Mouse (Mus musculus): ENCODE measurements at regions not wholly inside any gene's neighbourhood (a gene's known extent, or its start where the extent isn't known, plus 50 kb on each side); places are given as distances from the start of the nearest gene placed in this dataset.

GRCm38 (mm10) chr15:7491091-7491490, 92.9 kb upstream of the Egflam start:
- H3K9me3 ChIP-seq (ENCODE audit: control insufficient read depth), result no peaks in the 10 kb centered on the region
- H3K27ac ChIP-seq (ENCODE audit: low read depth, low read length), result no peak overlapping the region
- H3K4me3 ChIP-seq (ENCODE audit: low read depth, low read length), result no peak overlapping the region
- H3K27me3 ChIP-seq (replicated peaks; ENCODE audit: control insufficient read depth, insufficient read depth, low read length), result no peaks in the 10 kb centered on the region
- TF ChIP-seq CTCF (IDR thresholded peaks at IDR 0.05; ENCODE audit: low read depth), result no peak
- H3K9ac ChIP-seq (ENCODE audit: low read depth, low read length), result no peak overlapping the region
- H3K36me3 ChIP-seq (ENCODE audit: control insufficient read depth, insufficient read depth), result no peaks in the 10 kb centered on the region
- WGBS, result 97% methylated on average over 7 of the region's 7 CpGs
- ATAC-seq, result no peak
- H3K4me1 ChIP-seq (replicated peaks; ENCODE audit: control insufficient read depth, insufficient read depth, low read length), result no peaks in the 10 kb centered on the region
- H3K4me2 ChIP-seq (replicated peaks; ENCODE audit: low read depth), result no peak overlapping the region

- H3K4me2 ChIP-seq (replicated peaks; ENCODE audit: low read depth), result no peak overlapping the region
- no peaks in the 10 kb centered on the region for H3K36me3 ChIP-seq (ENCODE audit: control insufficient read depth, insufficient read depth)
- 66% methylated on average over 10 of the region's 10 CpGs for WGBS
- no peak overlapping the region for H3K4me3 ChIP-seq (ENCODE audit: low read depth, low read length)
- no peaks in the 10 kb centered on the region for H3K9me3 ChIP-seq (ENCODE audit: control insufficient read depth)
- H3K27ac ChIP-seq (ENCODE audit: low read depth, low read length), result no peak overlapping the region
- no peaks in the 10 kb centered on the region for H3K4me1 ChIP-seq (replicated peaks; ENCODE audit: control insufficient read depth, insufficient read depth, low read length)
- H3K9ac ChIP-seq (ENCODE audit: low read depth, low read length), result no peak overlapping the region
- H3K27me3 ChIP-seq (replicated peaks; ENCODE audit: control insufficient read depth, insufficient read depth, low read length), result no peaks in the 10 kb centered on the region
- no peak for ATAC-seq
- TF ChIP-seq CTCF (IDR thresholded peaks at IDR 0.05; ENCODE audit: low read depth), result no peak
Measured at GRCm38 (mm10) chr15:7493126-7493669, 95.0 kb upstream of the Egflam start.

- ATAC-seq, result no peak
Measured at GRCm38 (mm10) chr15:7497852-7498251, 99.7 kb upstream of the Egflam start.

GRCm38 (mm10) chr15:7508535-7508934, 110.3 kb upstream of the Egflam start:
- no peak overlapping the region for H3K4me3 ChIP-seq (ENCODE audit: low read depth, low read length)

More at GRCm38 (mm10) chr15:7497852-7498251, 99.7 kb upstream of the Egflam start:
- Histone ChIP-seq H3K9me3 (ENCODE audit: control insufficient read depth) (no peaks in the 10 kb centered on the region), H3K9ac (ENCODE audit: low read depth, low read length) (no peak overlapping the region), H3K4me3 (ENCODE audit: low read depth, low read length) (no peak overlapping the region), H3K4me1 (replicated peaks; ENCODE audit: control insufficient read depth, insufficient read depth, low read length) (no peaks in the 10 kb centered on the region), H3K27me3 (replicated peaks; ENCODE audit: control insufficient read depth, insufficient read depth, low read length) (no peaks in the 10 kb centered on the region), H3K36me3 (ENCODE audit: control insufficient read depth, insufficient read depth) (no peaks in the 10 kb centered on the region), H3K27ac (ENCODE audit: low read depth, low read length) (no peak overlapping the region), H3K4me2 (replicated peaks; ENCODE audit: low read depth) (no peak overlapping the region)
- TF ChIP-seq CTCF (IDR thresholded peaks at IDR 0.05; ENCODE audit: low read depth), result no peak
- 96% methylated on average over 4 of the region's 4 CpGs for WGBS

GRCm38 (mm10) chr15:7514743-7515273, 116.6 kb upstream of the Egflam start:
- no peak overlapping the region for H3K4me2 ChIP-seq (replicated peaks; ENCODE audit: low read depth)
- H3K9me3 ChIP-seq (ENCODE audit: control insufficient read depth), result no peaks in the 10 kb centered on the region
- H3K36me3 ChIP-seq (ENCODE audit: control insufficient read depth, insufficient read depth), result no peaks in the 10 kb centered on the region
- no peak overlapping the region for H3K9ac ChIP-seq (ENCODE audit: low read depth, low read length)
- H3K27me3 ChIP-seq (replicated peaks; ENCODE audit: control insufficient read depth, insufficient read depth, low read length), result no peaks in the 10 kb centered on the region
- ATAC-seq, result no peak
- TF ChIP-seq CTCF (IDR thresholded peaks at IDR 0.05; ENCODE audit: low read depth), result no peak
- no peak overlapping the region for H3K27ac ChIP-seq (ENCODE audit: low read depth, low read length)
- H3K4me3 ChIP-seq (ENCODE audit: low read depth, low read length), result no peak overlapping the region
- WGBS, result 75% methylated on average over 13 of the region's 13 CpGs
- no peaks in the 10 kb centered on the region for H3K4me1 ChIP-seq (replicated peaks; ENCODE audit: control insufficient read depth, insufficient read depth, low read length)

More at GRCm38 (mm10) chr15:7508535-7508934, 110.3 kb upstream of the Egflam start:
- H3K36me3 ChIP-seq (ENCODE audit: control insufficient read depth, insufficient read depth), result no peaks in the 10 kb centered on the region
- no peaks in the 10 kb centered on the region for H3K9me3 ChIP-seq (ENCODE audit: control insufficient read depth)
- no peak for ATAC-seq
- no peak for TF ChIP-seq CTCF (IDR thresholded peaks at IDR 0.05; ENCODE audit: low read depth)
- no peak overlapping the region for H3K9ac ChIP-seq (ENCODE audit: low read depth, low read length)
- no peaks in the 10 kb centered on the region for H3K4me1 ChIP-seq (replicated peaks; ENCODE audit: control insufficient read depth, insufficient read depth, low read length)
- 51% methylated on average over 8 of the region's 8 CpGs for WGBS
- H3K4me2 ChIP-seq (replicated peaks; ENCODE audit: low read depth), result no peak overlapping the region
- no peak overlapping the region for H3K27ac ChIP-seq (ENCODE audit: low read depth, low read length)
- H3K27me3 ChIP-seq (replicated peaks; ENCODE audit: control insufficient read depth, insufficient read depth, low read length), result no peaks in the 10 kb centered on the region

GRCm38 (mm10) chr15:7521611-7522010, 123.4 kb upstream of the Egflam start:
- Histone ChIP-seq H3K27me3 (replicated peaks; ENCODE audit: control insufficient read depth, insufficient read depth, low read length) (no peaks in the 10 kb centered on the region), H3K4me2 (replicated peaks; ENCODE audit: low read depth) (no peak overlapping the region), H3K4me3 (ENCODE audit: low read depth, low read length) (no peak overlapping the region), H3K36me3 (ENCODE audit: control insufficient read depth, insufficient read depth) (no peaks in the 10 kb centered on the region), H3K9ac (ENCODE audit: low read depth, low read length) (no peak overlapping the region), H3K4me1 (replicated peaks; ENCODE audit: control insufficient read depth, insufficient read depth, low read length) (no peaks in the 10 kb centered on the region), H3K27ac (ENCODE audit: low read depth, low read length) (no peak overlapping the region), H3K9me3 (ENCODE audit: control insufficient read depth) (no peaks in the 10 kb centered on the region)
- TF ChIP-seq CTCF (IDR thresholded peaks at IDR 0.05; ENCODE audit: low read depth), result no peak
- 85% methylated on average over 9 of the region's 9 CpGs for whole genome bisulfite sequencing
- no peak for ATAC-seq

Measured in intestine, postnatal 0 days (tissue).